Mouse (Mus musculus) granulocyte monocyte progenitor cell, adult 5-6 weeks (primary cell): ENCODE measurements around the gene Pradc1. TPM values are rescaled to one million over a fixed set of nuclear protein-coding genes. Genes with fewer than 3 reads are reported as not detected.
"Not testable (repeated sequence)": the region's sequence is repeated elsewhere in the genome, so short reads cannot be mapped to it uniquely, and the experiment has no call there.

ENCODE experiments used
- ATAC-seq: replicated peaks from 2 replicates; pipeline ENCODE4 v1.8.0; 2016; ENCODE audit warnings: mild to moderate bottlenecking, moderate TSS enrichment, inconsistent platforms; ENCODE audit not compliant: poor library complexity, severe bottlenecking
- total RNA-seq, 2 experiments: library from RNA; stranded (forward) in 1 of 2; stranded (reverse) in 1 of 2; fragments of 200-712, 200-1000 nt in 1 of 2; fragments of >200 nt in 1 of 2; fragmentation: Nextera tagmentation in 1 of 2; gene quantifications; 2 replicates each; pipeline ENCODE4 v1.2.3; 2014 to 2017

The Pradc1 gene
- total RNA-seq, 2 experiments from 2014 or later: 16.8 to 26.8 TPM

GRCm38 (mm10) chr6:85452816-85453215 lies 1.0 kb upstream of the Pradc1 start:
- no peak for ATAC-seq

GRCm38 (mm10) chr6:85452411-85452665 lies 568 bp upstream of the Pradc1 start:
- peak; percentile 5; the same call in 1 of the 2 replicates for ATAC-seq

- peak; percentile 81 for ATAC-seq
Measured at GRCm38 (mm10) chr6:85450697-85451663, 790 bp downstream of the Pradc1 start, which contains the start of gene Cct7. Cct7 (plus strand) TSS chr6:85451514.

GRCm38 (mm10) chr6:85450140-85450539 lies 1.6 kb downstream of the Pradc1 start:
- not testable (repeated sequence) for ATAC-seq

GRCm38 (mm10) chr6:85447351-85447750 lies 4.4 kb downstream of the Pradc1 start:
- no peak for ATAC-seq

- ATAC-seq: no peak
Measured at GRCm38 (mm10) chr6:85445286-85445685, 6.5 kb downstream of the Pradc1 start.

GRCm38 (mm10) chr6:85444266-85444965 lies 7.4 kb downstream of the Pradc1 start:
- ATAC-seq: no peak

GRCm38 (mm10) chr6:85443488-85444233 lies 8.1 kb downstream of the Pradc1 start:
- no peak for ATAC-seq

- no peak for ATAC-seq
Measured at GRCm38 (mm10) chr6:85441142-85441541, 10.6 kb downstream of the Pradc1 start.

- no peak for ATAC-seq
Measured at GRCm38 (mm10) chr6:85436631-85437030, 15.1 kb downstream of the Pradc1 start.

GRCm38 (mm10) chr6:85436204-85436603 lies 15.6 kb downstream of the Pradc1 start:
- no peak; the same call in 1 of the 2 replicates for ATAC-seq

- peak; percentile 74 for ATAC-seq
Measured at GRCm38 (mm10) chr6:85433865-85434264, 17.9 kb downstream of the Pradc1 start.

- ATAC-seq: peak; percentile 91
Measured at GRCm38 (mm10) chr6:85431842-85432431, 19.8 kb downstream of the Pradc1 start, which contains the start of gene Smyd5. Smyd5 (plus strand) TSS chr6:85431989.

- no peak for ATAC-seq
Measured at GRCm38 (mm10) chr6:85431274-85431841, 20.4 kb downstream of the Pradc1 start.

GRCm38 (mm10) chr6:85423836-85424379 lies 27.9 kb downstream of the Pradc1 start, which contains the start of gene Noto:
Noto (plus strand) TSS chr6:85423886.
- no peak for ATAC-seq

GRCm38 (mm10) chr6:85419150-85419549 lies 32.6 kb downstream of the Pradc1 start:
- ATAC-seq: no peak

- no peak for ATAC-seq
Measured at GRCm38 (mm10) chr6:85415829-85416228, 35.9 kb downstream of the Pradc1 start.

GRCm38 (mm10) chr6:85410771-85411273 lies 40.9 kb downstream of the Pradc1 start:
- ATAC-seq: peak; percentile 84

- ATAC-seq: no peak
Measured at GRCm38 (mm10) chr6:85409003-85409402, 42.8 kb downstream of the Pradc1 start.
